Comparison of ENCODE assay signal across 8 mouse cellular contexts in genomic region chr7:47051404-47052151, GRCm38 (mm10). TPM values are rescaled to one million over a fixed set of nuclear protein-coding genes. Genes with fewer than 3 reads are reported as not detected.
A peak's percentile ranks its signal among the peaks of the same experiment; 100 is the strongest.
DNase-seq lines count a peak whose midpoint lies in the region; ATAC-seq lines count a peak whose summit lies in the region.

No protein-coding gene starts in this region.

- H3K4me3 ChIP-seq in intestine, embryonic 14.5 days (ENCODE audit: low read depth, low read length), result peak overlapping the region; percentile 91
- H3K4me3 ChIP-seq in liver, embryonic 11.5 days (ENCODE audit: low read depth, low read length), result peak overlapping the region; percentile 78

- H3K27ac ChIP-seq in intestine, embryonic 14.5 days (ENCODE audit: low read depth), result peak overlapping the region; percentile 97
- peak overlapping the region; percentile 89 for H3K27ac ChIP-seq in liver, embryonic 11.5 days (ENCODE audit: low read depth, low read length)

- H3K9ac ChIP-seq in intestine, embryonic 14.5 days (ENCODE audit: low read length), result peak overlapping the region; percentile 86
- H3K9ac ChIP-seq in liver, embryonic 11.5 days (ENCODE audit: low read depth, low read length), result no peak overlapping the region; the same call in none of the 2 replicates

- no peaks in the 10 kb centered on the region for H3K9me3 ChIP-seq in intestine, embryonic 14.5 days (ENCODE audit: control insufficient read depth, low read length)
- no peaks in the 10 kb centered on the region for H3K9me3 ChIP-seq in liver, embryonic 11.5 days (ENCODE audit: control insufficient read depth, low read length)

- peaks cover 23% of the 10 kb centered on the region for H3K4me1 ChIP-seq in intestine, embryonic 14.5 days (replicated peaks; ENCODE audit: control insufficient read depth, insufficient read depth, low read length)
- H3K4me1 ChIP-seq in liver, embryonic 11.5 days (replicated peaks; ENCODE audit: control insufficient read depth, insufficient read depth, low read length), result peaks cover 14% of the 10 kb centered on the region

- peak; percentile 12; the same call in 1 of the 2 replicates for ATAC-seq in intestine, embryonic 14.5 days (replicated peaks; ENCODE audit: low FRiP score, low TSS enrichment, low read depth)
- ATAC-seq in liver, embryonic 11.5 days (replicated peaks; ENCODE audit: low FRiP score), result 0 out of 2 replicates have a peak, but pooled peaks have one; percentile 2

- H3K27me3 ChIP-seq in intestine, embryonic 14.5 days (replicated peaks; ENCODE audit: control insufficient read depth, insufficient read depth, low read length), result no peaks in the 10 kb centered on the region
- H3K27me3 ChIP-seq in liver, embryonic 11.5 days (replicated peaks; ENCODE audit: control insufficient read depth, insufficient read depth, low read length), result peaks cover 5% of the 10 kb centered on the region; the same call in 1 of the 2 replicates

- 3% methylated on average over 2 of the region's 2 CpGs for WGBS in intestine, embryonic 14.5 days
- WGBS in liver, embryonic 11.5 days, result 0% methylated on average over 1 of the region's 2 CpGs

- peak overlapping the region; percentile 93 for H3K4me2 ChIP-seq in intestine, embryonic 14.5 days (ENCODE audit: low read length)
- H3K4me2 ChIP-seq in liver, embryonic 11.5 days, result peak overlapping the region; percentile 99

- DNase-seq in layer of hippocampus, adult 11-12 months (ENCODE audit: low spot score), result peak; percentile 75
- no peak for DNase-seq in layer of hippocampus, adult 9-10 months (ENCODE audit: low spot score)
- peak; percentile 39 for DNase-seq in cerebellum, adult 9-10 months
- DNase-seq in gastrocnemius, postnatal 4 days (ENCODE audit: low spot score in 2 of 2), result peak; percentile 47 to 74
- DNase-seq in intestine, embryonic 14.5 days (ENCODE audit: low spot score), result peak; percentile 65
- no peak for DNase-seq in liver, embryonic 11.5 days (ENCODE audit: low spot score)
- DNase-seq in monocyte, adult 2 months (ENCODE audit: low read depth in 1 of 2, low spot score in 2 of 2), result peak; percentile 52 to 73
- DNase-seq in testis, postnatal 10 days (ENCODE audit: low spot score), result peak; percentile 85

- H3K36me3 ChIP-seq in intestine, embryonic 14.5 days (ENCODE audit: control insufficient read depth, insufficient read depth, low read length), result peaks cover 17% of the 10 kb centered on the region; the same call in 1 of the 2 replicates
- no peaks in the 10 kb centered on the region; the same call in 1 of the 2 replicates for H3K36me3 ChIP-seq in liver, embryonic 11.5 days (ENCODE audit: control insufficient read depth, insufficient read depth, low read length)

RNA-seq across cellular contexts. Expression of gene Tmem86a, which starts 1.2 kb away (rescaled TPM):
- total RNA-seq in gastrocnemius, postnatal 4 days (2021), result 1 to 10 TPM; 9.4 to 9.5 TPM
- polyA plus RNA-seq in intestine, embryonic 14.5 days (2014; fragmentation: Nextera tagmentation; extraction: Ambion mirVana), result 30.6 and 31.4 TPM in 2 replicates
- polyA plus RNA-seq in liver, embryonic 11.5 days (2014; fragmentation: Nextera tagmentation; extraction: Ambion mirVana), result 23.3 and 24.2 TPM in 2 replicates

RNA-seq across cellular contexts. Expression of gene Spty2d1, which starts 43.4 kb away (rescaled TPM):
- 10 to 100 TPM; 18.2 to 20.7 TPM for total RNA-seq in gastrocnemius, postnatal 4 days (2021)
- polyA plus RNA-seq in intestine, embryonic 14.5 days (2014; fragmentation: Nextera tagmentation; extraction: Ambion mirVana), result 17.6 and 18.0 TPM in 2 replicates
- 21.4 and 25.3 TPM in 2 replicates for polyA plus RNA-seq in liver, embryonic 11.5 days (2014; fragmentation: Nextera tagmentation; extraction: Ambion mirVana)

Comparison
In these comparisons a context has a peak if more than half of its experiments do, and no peak if none do; other contexts are left out.
1. DNase-seq: peak in layer of hippocampus, adult 11-12 months (single experiment), cerebellum, adult 9-10 months (single experiment), gastrocnemius, postnatal 4 days (2 of 2), intestine, embryonic 14.5 days (single experiment), monocyte, adult 2 months (2 of 2) and testis, postnatal 10 days (single experiment); none in layer of hippocampus, adult 9-10 months (single experiment) and liver, embryonic 11.5 days (single experiment).